Mouse (Mus musculus) R1 (cell line): Measurements from ENCODE around the gene Slc2a4.

ENCODE experiments used
- DNase-seq: peaks from one replicate; pipeline ENCODE4 v3.0.0-alpha.2; 2018; ENCODE audit warnings: low read depth, low spot score

Gene Slc2a4

GRCm38 (mm10) chr11:69948066-69948762 is at the start of gene Slc2a4:
TSS of gene Slc2a4 (minus strand) at chr11:69948188.
- DNase-seq = peak; percentile 97

GRCm38 (mm10) chr11:69997070-69997509 is 49.1 kb upstream of the Slc2a4 start:
- DNase-seq = peak; percentile 89

- DNase-seq = peak; percentile 42
These were observed 48.4 kb upstream of the Slc2a4 start for GRCm38 (mm10) chr11:69996161-69997061.

DNA sequence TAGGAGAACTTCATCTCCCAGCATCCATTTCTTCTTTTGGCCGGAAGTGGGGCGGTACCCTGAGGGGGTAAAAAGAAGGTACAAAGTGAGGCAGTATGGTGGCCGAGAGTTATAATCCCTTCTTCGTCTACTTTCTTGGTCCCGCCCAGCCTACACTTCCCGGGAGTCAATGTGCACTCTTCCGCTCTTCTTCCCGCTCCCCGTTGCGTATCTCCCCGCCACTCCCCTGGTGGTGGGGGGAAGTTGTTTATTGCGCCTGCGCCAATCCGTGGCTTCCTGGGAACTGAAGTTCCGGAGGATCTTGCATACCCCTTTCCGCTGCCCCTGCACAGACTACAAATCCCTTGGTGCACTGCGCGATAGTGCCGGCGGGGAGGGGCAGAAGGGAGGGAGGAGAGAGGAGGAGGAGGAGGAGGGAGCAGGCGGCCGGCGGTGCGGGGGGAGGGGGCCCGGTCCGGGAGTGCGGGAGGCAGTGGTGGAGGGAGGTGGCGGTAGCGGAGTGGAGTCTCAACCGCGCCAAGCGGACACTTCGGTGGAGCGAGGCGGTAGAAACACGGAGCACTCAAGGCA is 47.5 kb upstream of the Slc2a4 start, which contains the start of gene Phf23:
Gene Phf23, plus strand, starts transcription at position 387 of the 570 bp plus-strand sequence.
- DNase-seq = peak; percentile 100

- no peak for DNase-seq
These were observed 46.6 kb upstream of the Slc2a4 start for GRCm38 (mm10) chr11:69994401-69995090.

- no peak for DNase-seq
These were observed 44.9 kb upstream of the Slc2a4 start for GRCm38 (mm10) chr11:69992932-69993331.

- DNase-seq = no peak
These were observed 44.4 kb upstream of the Slc2a4 start for GRCm38 (mm10) chr11:69992396-69992795.

- DNase-seq = no peak
These were observed 43.7 kb upstream of the Slc2a4 start for GRCm38 (mm10) chr11:69991711-69992110.

DNA sequence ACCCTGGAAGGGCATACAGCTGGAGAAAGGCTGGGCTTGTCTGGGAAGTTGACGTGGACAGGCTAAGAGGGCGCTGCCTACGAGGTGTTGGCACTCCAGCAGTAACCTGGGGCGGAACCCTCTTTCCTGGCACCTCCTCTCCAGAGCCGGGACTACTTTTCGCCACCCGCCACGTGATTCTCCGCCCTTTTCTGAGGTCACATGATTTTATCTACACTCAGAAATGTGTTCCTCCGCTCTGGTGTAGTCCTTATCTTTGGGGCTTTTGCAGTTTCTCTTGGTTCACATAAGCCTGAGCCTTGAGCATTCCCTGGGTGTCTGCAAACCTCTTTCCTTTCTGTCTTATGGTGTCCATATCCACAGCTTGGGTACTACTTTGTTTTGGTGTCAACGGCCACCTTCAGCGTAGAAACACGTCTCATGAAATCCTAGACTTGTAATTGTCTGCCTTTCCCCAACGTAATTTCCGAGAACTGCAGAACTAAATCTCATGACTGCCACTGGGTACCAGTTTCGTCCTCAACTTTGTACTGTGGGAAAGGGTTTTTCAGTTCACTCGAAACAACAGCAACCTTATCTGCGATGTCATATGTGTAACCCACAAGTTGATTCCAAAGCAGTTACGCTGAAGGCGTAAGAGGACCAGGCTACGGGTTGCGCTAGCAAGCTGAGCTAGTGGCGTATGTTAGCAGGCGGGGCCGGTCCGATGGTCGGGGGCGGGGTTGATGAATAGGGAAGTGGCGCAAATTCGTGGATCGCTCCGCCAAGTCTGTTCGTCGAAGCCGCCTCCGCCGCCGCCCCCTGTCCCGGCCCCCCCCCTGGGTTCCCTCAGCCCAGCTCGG is 43.1 kb upstream of the Slc2a4 start, which contains the start of gene Gabarap:
Gene Gabarap, plus strand, starts transcription at position 294 of the 842 bp plus-strand sequence.
- peak; percentile 98 for DNase-seq

DNA sequence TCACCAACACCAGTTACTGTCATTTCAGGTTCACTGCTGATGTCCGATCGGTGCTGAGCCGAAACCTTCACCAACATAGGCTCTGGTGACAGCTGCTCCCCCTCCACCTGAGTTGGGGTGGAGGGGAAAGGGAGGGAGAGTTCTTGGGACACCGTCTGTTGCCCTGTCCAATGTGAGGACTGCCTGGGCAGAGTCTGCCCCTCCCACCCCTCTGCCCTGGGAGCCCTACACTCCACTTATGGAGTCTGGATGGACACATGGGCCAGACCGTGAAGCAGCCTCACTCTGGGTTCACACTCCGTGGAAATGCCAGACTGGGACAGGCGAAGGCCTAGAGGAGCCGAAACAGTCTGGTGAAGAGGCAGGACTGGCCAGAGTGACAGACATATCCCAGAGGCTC is 42.0 kb upstream of the Slc2a4 start:
- DNase-seq = no peak

DNA sequence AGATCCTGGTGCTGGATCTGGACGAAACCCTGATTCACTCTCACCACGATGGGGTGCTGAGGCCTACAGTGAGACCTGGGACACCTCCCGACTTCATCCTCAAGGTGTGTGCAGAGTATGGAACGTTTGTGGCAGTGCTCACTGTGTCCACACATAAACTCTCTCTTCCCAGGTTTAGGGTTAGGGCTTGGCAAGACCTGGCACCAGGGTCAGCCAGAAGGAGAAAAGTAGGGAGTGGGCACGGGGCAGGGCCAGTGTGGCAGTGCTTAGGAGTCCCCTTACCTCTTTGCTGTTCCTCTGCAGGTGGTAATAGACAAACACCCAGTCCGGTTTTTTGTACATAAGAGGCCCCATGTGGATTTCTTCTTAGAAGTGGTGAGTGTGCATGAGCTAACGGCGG is 36.4 kb upstream of the Slc2a4 start:
- DNase-seq = no peak

GRCm38 (mm10) chr11:69983377-69983776 is 35.4 kb upstream of the Slc2a4 start:
- no peak for DNase-seq

DNA sequence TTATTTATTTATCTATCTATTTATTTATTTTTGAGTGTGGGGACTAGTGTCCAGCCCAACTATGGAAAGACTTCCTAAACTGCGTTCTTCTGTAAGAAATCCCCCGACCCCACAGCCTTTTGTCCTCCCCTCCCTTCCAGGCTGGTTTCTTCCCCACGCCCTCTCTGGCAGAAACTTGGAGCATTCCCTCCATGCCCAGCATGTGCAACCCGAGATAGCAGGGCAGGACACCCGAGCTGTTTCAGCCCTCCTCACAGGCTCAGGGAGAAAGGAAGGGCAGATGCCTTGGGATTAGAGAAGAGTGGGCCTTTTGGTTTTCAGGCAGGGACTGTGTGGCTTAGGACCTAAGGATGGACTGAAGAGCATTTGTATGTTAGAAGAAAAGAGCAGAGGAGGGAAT is 34.9 kb upstream of the Slc2a4 start:
- no peak for DNase-seq

- DNase-seq = no peak
These were observed 34.2 kb upstream of the Slc2a4 start, which contains the start of gene Elp5 for GRCm38 (mm10) chr11:69982225-69982624. TSS of gene Elp5 (minus strand) at chr11:69982517.

GRCm38 (mm10) chr11:69981141-69981762 is 33.3 kb upstream of the Slc2a4 start, which contains the start of gene Ctdnep1:
TSS of gene Ctdnep1 (plus strand) at chr11:69981156.
- no peak for DNase-seq

- DNase-seq = peak; percentile 100
These were observed 32.5 kb upstream of the Slc2a4 start for GRCm38 (mm10) chr11:69980196-69981140.

- DNase-seq = no peak
These were observed 31.8 kb upstream of the Slc2a4 start for GRCm38 (mm10) chr11:69979827-69980195.

GRCm38 (mm10) chr11:69976271-69976670 is 28.3 kb upstream of the Slc2a4 start:
- no peak for DNase-seq

DNA sequence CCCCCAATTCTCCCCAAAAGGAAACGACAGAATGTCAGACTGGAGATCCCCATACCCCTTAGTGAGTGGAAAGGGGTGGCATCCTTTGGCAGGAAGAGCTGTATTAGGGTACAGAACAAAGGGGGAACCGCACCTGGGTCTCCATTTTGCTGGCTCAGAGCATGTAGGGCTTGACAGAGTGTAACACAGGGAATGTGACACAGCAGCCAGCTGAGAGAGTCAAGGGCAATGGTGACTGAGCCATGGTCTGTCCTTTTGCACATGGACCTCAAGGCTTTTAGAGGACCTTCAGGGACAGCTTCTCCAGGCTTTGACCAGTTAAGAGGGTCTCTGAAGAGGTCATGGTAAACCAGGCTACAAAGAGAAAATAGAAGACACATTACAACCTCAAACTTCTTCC is 26.9 kb upstream of the Slc2a4 start:
- no peak for DNase-seq
